Mouse (Mus musculus) stomach, postnatal 0 days (tissue): ENCODE data around the gene Smok3b.

Experiments used
- CTCF ChIP-seq: IDR thresholded peaks from 2 replicates; pipeline ENCODE4 v1.5.1; 2016; ENCODE audit warnings: antibody characterized with exemption, low read depth, mild to moderate bottlenecking, moderate library complexity
- EP300 ChIP-seq: optimal IDR thresholded peaks from 2 replicates; pipeline ENCODE3; 2016; ENCODE audit warnings: antibody characterized with exemption

DNA sequence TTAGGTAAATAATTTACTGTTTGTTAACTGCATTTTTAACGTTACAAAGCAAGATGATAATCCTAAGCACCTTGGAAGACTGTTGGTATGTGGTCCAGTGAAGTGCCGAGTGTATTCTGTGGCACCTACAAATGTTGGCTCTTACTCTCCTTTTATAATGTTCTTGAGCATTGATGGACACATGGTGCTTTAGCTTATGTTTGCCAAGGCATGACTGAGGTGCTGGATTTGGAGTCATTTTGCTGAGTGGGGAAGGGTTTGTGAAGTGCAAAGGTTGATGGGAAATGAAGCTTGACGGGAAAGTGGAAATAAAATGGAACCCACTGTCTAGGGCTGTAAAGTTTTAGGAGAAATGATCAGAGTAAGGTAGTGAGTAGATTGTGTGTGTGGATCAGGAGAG, 67.1 kb downstream of the Smok3b start:
- TF ChIP-seq EP300 = no peak
- TF ChIP-seq CTCF = no peak
